Mouse (Mus musculus) layer of hippocampus, adult 11-12 months (tissue): Measurements from ENCODE around the gene Obsl1.

Experiments used
- DNase-seq: peaks from one replicate; pipeline ENCODE4 v3.0.0; 2022; ENCODE audit warnings: low spot score

The Obsl1 gene

DNA sequence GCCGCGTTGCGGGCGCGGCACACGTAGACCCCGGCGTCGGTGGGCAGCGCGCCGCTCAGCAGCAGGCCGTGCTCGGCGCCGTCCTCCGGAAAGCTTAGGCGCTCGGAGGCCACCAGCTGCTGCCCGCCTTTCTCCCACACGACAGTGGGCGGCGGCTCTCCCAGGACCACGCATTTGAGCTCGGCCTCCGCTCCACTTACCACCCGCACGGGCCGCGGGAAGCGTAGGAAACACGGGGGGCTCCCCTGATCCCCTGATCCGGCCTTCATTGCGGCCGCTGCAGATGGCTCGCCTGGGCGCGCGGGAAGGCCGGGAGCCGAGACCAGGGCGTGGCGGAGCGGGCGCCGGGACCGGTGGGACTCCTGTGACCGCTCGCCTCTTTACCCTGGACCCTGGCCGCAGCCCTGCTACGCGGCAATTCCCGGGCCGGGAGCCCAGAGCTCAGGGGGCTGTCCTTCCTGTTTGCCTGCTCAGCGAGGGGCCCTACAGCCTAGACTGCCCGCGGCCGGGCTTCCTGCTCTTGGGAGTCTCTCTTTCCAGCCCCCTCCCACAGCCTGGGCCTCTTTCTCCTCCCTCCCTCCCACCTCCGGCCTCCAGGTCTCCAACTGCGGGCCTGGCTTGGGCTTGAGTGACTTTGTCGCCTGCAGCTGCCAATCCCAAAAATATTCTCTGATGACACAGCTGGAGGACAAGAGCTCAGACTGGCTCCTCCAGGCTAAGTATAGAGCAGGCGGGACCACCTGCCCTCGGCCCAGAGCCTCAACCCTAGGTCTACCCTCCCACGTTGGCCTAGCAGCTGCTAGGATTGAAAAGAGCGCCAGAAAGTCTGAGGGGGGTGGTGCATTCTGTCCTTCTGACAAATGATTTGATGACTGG is at the start of gene Obsl1:
Gene Obsl1 (minus strand): TSS at position 497 of the 876 bp plus-strand sequence.
- DNase-seq, result no peak

DNA sequence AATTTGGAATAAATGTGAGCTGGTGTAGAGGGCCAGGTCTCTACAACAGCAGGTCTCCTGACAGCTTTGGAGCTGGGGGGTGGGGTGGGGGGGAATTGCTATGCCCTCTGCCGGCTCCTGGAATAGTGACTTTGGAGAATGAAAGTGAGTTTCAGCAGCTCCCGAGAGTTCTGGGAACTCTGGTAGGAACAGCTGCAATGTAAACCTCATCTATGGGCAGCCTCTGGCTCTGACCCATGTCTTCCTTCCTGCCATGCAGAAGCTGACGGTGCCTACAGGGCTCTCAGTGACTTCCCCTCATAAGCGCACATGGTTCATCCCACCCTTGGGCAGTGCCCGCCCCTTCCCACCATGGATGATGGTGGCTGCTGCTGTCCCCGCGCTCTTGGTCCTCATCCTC is 49.4 kb upstream of the Obsl1 start:
- DNase-seq, result no peak

DNA sequence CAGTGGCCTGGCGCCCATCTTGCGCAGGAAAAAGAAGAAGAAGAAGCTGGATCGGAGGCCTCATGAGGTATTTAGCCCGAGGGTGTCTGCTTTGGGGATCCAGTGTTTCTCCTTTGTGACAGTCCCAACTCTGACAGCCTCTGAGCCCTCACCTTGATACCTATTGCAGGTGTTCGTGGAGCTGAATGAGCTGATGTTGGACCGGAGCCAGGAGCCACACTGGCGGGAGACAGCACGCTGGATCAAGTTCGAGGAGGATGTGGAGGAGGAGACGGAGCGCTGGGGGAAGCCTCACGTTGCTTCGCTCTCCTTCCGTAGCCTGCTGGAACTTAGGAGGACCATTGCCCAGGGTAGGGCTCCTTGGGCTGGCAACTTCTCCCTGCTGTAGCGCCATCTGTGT is 44.3 kb upstream of the Obsl1 start:
- DNase-seq, result no peak

DNA sequence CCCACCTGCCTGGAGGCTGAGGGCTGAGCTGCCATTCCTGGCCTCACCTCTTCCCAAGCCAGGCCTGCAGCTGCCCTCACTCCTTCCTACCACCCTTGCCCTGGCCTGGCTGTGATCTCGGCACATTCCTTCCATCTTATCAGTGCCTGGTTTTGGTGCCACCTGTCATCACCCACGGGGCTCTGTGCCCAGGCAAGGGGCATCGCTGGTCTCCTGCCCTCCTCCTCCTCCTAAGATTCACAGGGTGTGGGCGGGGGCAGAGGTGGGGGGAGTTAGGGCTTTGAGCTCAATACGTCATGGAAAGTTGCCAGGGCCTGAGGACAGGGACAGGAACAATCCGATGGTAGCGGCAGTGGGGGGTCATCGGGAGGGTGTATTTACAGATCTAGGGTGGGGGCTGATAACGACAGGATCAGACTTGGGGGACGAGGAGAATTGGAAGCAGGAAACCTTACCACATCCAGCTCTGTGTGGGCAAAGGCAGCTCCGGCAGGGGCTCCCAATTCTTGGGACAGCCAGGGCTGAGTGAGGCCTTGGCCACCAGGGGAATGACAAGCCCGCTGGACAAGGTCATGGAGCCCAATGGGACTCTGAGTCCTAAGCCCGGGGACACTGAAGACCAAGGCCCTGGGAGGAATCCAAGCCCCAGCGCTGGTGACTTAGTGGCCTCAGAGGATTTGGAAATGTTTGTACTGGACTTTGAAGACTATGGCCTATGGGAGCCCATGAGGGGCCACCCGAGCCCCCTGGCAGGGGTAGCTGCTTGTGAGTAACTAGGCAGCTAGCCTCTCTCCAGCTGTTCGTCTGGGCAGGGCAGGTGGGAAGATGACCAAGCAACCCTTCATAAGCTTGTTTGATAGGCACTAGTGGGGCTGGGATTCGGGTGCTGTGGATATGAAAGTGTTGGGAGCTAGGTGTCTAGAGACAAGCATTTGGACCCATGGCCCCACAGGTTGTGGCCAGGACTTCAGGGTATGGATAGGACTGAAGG is 43.3 kb upstream of the Obsl1 start:
- no peak for DNase-seq

DNA sequence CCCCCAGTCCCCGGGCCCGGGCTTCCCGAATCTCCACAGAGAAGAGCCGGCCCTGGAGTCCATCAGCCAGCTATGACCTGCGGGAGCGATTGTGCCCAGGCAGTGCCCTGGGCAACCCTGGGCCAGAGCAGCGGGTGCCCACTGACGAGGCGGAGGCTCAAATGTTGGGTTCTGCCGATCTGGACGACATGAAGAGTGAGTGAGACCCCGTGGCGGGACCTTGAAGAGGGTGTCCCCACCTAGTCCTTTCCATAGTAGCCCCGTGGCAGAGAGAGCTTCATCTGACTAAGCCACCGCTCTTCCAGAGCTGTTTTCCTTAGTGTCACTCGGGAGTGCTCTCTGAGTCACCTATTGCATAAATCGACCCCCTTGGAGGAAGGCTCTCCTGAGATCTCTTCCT is 42.6 kb upstream of the Obsl1 start:
- no peak for DNase-seq

DNA sequence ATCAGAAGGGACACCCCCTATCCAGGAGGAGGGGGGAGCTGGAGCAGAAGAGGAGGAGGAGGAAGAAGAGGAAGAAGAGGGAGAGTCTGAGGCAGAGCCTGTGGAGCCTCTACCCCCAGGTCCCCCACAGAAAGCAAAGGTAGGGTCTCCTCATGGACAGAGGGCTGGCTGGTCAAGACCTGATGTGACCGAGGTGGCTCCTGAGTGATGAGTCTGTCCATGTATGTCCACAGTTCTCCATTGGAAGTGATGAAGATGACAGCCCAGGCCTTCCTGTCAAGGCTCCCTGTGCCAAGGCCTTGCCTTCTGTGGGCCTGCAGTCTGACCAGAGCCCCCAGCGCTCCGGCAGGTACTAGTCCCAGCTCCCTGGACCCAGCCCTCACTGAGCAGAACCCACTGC is 41.8 kb upstream of the Obsl1 start:
- no peak for DNase-seq

DNA sequence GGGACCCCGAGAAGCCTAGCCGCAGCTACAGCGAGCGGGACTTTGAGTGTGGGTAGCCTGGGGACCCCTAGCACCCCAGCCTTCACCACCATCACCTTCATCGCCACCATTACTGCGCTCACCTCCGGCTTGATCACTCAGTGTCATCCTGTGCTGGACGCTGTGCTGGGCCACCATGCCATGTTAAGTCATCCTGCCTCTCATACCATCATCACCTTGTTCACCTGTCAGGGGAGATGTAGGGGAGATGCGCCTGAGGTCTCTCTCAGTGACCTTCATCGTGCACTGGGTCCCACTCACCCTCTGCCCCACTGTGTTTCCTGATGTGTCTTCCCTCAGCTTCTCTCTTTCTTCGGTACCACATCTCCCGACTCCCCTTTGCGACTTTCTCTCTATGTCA is 41.1 kb upstream of the Obsl1 start:
- no peak for DNase-seq

DNA sequence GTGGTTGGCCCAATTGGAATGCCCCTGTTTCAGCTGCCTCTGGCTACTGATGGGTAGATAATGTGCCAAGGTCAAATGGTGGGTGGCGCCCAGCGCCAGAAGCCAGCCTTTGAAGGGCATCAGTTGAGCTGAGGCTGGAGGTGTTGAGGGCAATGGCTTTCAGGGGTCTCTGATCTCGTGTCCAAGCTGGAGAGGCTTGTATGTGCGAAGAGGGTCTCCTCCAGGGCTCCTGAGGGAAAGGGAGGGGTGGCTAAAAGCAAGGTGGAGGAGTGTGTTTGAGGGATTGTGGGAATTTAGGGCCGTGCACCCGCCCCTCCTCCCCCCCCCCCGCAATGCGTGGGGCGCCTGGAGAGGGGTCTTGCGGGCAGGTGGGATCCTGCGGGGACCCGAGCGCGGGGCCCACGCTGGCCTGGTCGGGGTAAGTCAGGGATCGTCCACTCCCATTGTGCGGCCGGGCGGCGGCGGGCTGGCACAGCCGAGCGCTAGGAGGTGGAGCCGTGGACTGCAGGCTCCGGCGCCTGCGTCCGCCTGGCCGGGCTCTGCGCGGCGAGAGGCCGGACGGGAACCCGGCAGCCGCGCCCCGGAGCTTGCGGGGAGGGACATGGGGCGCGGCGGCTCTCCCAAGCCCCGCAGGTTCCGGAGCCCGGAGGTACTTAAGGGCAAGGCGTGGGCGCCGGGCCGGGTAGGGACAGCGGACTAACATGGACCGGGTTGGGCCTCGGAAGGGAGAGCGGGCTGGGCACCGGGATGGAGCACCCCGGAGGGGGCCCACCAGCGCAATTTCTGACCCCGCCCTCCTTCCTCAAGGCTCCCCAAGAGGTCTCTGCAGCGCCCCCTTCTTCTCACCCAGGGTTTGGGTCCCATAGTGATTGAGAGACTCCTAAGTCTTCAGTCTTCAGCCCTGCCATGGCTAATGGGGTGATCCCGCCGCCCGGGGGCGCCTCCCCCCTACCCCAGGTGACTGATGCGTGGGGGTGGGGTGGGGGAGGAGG is 40.0 kb upstream of the Obsl1 start, which contains the start of gene Slc4a3:
Gene Slc4a3 (plus strand): TSS at position 302 of the 992 bp plus-strand sequence.
- peak; percentile 59 for DNase-seq

DNA sequence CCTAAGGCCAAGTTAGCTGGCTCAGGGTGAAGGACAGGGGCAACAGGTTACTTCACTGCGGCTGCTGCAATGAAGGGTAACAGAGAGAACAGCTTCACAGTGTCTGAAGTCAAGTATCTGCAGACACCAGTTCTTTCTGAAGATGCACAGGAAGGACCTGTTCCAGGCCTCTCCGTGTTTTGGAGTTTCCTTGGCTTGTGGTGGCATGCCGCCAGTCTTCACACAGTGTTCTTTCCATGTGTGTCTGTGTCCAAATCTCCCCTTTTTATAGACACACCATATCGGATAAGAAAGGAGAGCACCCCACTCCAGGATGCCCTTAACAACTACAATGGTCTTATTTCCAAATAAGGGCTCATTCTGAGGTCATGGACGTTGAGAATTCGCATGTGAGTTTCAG is 38.1 kb upstream of the Obsl1 start:
- no peak for DNase-seq

DNA sequence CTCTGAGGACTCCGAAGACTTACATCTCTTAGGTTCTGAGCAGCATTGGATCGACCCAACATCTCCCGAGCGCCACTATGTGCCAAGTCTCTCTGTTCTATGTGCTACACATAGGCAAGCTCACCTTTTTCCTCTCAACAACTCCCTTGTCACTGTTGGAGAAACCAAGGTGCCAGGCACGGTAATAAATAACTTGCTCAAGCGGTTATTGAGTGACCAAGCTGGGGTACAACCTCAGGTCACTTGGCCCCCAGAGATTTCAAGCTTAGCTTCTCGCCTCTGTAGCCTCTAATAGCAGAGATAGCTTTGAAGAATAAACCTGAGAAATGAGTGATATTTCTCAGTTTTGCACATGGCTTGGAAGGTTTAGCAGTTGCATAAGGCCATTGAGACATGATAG is 35.2 kb upstream of the Obsl1 start:
- DNase-seq, result no peak

DNA sequence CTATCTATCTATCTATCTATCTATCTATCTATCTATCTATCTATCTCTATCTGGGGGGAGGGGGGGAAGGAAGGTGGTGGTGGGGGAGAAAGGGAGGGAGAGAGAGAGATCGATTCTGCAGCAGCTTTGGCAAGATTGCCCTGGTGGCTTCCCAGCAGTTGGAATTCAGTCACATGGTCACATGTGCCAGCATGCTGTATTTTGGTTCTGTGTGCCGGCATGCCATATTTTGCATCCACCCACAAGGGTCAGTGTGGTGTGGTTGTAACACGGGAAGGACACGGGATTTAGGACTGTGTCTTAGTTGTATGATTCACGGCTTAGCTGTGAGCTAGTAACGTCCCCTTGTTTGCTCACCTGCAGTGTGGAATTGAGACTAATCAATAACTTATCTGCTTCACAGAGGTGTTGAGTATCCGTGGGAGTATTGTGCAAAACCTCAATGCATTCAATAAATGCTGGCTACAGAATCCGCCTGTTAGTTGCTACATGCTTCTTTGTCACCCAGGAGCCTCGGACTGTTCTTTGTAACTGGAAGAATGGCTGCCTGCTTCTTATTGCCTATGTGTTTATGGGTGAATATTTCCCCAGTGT is 32.4 kb upstream of the Obsl1 start:
- DNase-seq, result no peak

DNA sequence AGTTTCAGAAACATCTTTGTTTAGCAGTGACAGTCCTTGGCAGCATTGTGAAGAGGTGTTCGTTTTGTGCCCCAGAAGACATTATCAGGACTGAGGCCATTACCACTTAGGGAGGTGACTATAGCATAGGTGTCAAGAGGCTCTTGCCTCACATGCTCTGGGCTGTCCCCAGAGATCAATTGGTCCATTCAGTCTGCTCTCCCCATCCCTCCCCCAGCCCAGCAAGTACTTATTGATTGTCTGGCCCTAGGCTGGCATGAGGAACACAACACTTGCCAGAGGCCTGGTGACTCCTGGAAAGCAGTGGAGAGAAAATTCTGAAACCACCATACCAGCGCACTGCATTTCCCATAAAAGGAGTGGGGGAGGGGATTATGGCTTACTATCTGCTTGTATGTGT is 31.3 kb upstream of the Obsl1 start:
- DNase-seq, result no peak

DNA sequence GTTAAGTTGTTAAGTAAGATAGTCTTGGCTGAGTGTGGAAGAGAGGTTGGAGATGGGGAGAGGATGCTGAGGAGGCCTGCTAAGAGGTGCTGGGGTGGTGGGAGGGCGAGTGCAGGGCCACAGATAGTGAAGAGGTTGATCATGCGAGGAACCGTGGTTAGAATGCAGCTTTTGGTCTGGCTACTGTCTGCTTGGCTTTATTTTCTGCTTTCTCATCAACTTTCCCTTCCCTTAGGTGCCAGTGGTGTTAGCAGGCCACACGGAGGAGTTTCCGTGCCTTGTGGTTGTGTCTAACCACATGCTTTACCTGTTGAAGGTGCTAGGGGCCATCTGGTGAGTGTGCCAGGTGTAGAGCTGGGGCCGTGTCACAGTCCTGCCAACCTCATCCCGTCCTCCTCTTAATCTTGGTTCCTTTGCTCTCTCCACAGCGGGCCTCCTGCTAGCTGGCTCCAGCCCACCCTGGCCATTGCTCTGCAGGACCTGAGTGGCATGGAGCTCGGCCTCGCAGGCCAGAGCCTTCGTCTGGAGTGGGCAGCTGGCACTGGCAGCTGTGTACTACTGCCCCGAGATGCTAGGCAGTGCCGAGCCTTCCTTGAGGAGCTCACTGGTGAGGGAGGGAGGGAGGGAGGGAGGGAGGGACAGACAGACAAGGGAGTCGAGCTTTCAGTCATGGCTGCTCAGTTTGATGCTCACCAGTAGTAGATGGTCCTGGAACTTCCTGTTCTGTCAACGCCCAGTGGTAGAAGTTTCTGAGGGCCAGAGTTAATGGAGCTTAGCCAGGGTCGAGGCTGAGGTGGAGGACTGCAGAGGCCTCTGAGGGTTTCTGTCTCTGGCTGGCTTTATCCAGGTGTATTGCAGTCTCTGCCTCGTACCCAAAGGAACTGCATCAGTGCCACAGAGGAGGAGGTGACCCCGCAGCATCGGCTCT is 27.3 kb upstream of the Obsl1 start:
- no peak for DNase-seq

DNA sequence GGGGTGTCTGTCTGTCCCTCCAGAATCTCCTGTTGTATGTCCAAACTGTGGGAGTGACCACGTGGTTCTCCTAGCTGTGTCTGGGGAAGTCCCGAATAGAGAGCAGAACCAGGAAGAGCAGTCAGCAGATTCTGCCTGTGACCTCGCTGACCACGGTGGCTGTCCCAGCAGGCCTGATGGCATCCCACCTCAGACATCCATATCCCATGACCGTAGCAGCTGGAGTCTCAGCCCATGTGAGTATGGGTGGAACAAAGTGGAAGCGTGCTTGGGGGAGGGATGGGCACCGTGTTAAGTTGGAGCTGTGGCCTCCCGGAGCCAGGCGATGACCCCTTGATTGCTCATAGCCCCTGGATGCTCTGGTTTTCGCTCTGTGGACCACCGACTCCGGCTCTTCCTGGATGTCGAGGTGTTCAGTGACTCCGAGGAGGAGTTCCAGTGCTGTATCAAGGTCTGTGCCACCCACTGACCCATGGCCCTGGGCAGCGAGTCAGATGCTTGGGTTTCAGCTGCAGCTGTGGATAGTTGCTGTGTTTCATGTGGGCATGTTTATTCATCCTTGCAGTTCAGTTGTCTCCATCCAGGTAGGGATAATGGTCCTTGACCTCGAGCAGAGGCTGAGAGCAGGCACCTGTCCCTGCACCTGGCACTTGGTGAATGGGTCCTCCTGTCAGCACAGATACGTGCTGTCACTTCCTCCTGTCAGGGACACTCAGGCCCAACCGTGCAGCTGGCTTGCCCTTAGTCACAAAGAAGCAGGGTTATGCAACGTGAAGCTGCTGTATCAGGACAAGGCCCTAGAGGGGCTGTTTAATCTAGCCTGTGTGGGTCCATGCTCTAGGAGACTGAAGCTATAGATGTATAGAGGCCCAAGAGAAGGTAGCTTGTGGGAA is 26.3 kb upstream of the Obsl1 start:
- DNase-seq, result no peak

DNA sequence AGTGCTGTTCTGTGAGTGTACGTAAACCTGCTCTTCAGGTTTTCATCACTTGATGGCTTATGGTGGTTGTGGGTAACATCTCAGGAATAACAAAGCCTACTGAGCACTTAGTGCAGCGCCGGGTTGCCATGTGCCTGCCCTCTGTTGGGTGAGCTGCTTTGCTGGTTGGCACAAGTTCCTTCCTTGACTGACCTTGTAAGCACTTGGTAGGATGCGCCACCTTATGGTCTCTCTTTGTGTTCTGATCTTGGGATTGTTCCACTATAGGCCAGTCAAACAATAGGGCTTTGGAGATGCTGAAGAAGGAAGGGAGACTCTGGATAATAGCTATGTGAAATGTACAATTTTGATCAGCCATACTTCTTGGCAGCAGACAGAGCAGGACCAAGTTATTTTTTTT is 24.3 kb upstream of the Obsl1 start:
- DNase-seq, result no peak

DNA sequence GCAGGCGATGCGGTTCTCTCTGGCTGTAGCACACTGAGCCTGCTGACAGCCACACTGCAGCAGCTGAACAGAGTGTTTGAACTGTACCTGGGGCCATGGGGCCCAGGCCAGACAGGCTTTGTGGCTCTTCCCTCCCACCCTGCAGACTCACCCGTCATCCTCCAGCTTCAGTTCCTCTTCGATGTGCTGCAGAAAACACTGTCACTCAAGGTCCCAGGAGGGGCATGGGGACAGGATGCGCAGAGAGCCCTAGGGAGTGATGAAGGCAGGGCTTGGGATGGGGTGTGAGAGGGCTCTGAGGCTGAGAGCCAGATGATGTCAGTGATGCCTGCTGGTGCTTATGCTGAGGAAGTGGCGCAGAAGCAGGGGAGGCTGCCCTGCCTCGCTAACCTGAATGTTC is 18.4 kb upstream of the Obsl1 start:
- DNase-seq, result no peak

DNA sequence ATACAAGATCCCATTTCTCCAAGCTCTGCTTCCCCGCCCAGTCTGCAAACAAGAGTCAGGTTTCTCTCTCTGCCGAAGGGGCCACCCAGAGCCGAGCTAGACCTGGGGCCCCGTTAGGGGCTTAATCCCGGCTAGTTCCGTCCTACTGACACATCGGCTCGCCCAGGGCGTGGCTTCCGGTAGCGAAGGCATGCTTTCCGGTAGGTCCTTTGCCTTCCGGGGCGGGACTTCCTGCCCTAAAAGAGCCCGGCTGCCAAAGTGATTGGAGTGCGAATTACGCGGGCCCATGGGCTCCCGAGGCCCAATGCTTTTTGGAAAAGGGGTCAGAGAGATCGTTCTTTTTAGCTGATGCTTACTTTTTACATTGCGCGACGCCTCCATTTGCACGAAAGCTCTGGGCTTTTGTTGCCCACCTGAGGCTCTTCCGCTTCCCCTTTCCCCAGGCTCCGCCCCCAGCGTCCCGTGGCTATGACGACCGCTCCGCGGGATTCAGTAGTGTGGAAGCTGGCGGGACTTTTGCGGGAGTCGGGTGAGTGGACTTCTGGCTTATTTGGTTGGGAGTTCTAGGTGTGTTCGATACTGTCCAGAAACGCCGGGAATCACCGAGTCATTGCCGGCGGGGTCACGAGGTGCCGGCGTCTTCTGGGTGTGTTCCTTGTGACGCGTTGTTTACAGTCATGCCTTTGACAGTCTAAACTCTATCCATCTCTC is 15.2 kb upstream of the Obsl1 start, which contains the start of gene Stk11ip:
Gene Stk11ip (plus strand): TSS at position 209 of the 711 bp plus-strand sequence.
- DNase-seq, result peak; percentile 94

DNA sequence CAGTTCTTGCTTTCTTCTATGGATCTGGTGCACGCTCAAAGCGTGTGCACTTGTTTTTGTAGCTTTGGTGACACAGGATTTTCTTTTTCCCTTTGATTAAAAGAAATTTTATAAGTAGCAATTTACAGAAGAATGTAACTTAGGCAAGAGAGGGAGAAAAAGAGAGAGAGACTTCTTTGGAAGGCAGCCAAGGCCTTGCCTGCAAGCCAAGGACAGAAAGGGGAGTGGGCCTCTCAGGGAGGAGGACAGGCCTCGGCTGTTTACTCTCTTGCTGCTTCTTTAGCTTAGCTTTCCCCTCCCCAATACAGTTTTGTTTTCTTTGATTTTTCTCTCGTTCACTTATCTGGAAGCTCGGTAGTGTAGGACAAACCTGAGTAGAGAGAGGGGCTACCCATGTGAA is 13.3 kb upstream of the Obsl1 start:
- no peak for DNase-seq
